Mouse (Mus musculus) small intestine, adult 2 months (tissue): Measurements from ENCODE around the gene Dennd4b. TPM values are rescaled to one million over a fixed set of nuclear protein-coding genes. Genes with fewer than 3 reads are reported as not detected.

Experiments used
- H3K27ac ChIP-seq: fragments of 200-500 bp; 2 replicates; pipeline ENCODE4 v1.5.1; 2012; ENCODE audit warnings: low read depth, low read length, control low read depth, inconsistent platforms; ENCODE audit not compliant: insufficient read depth
- H3K27me3 ChIP-seq: fragments of 200-500 bp; 2 replicates; pipeline ENCODE4 v1.6.1; 2012; ENCODE audit warnings: mild to moderate bottlenecking, moderate library complexity, low read length, inconsistent platforms; ENCODE audit not compliant: control insufficient read depth, insufficient read depth
- H3K36me3 ChIP-seq: fragments of 200-500 bp; 2 replicates; pipeline ENCODE4 v1.6.1; 2012; ENCODE audit warnings: mild to moderate bottlenecking, low read length, control low read depth, inconsistent platforms; ENCODE audit not compliant: control insufficient read depth, insufficient read depth
- H3K4me1 ChIP-seq: fragments of 200-500 bp; 2 replicates; pipeline ENCODE4 v1.6.1; 2012; ENCODE audit warnings: low read length, inconsistent platforms, mixed read lengths; ENCODE audit not compliant: control insufficient read depth, insufficient read depth, insufficient read length
- H3K4me3 ChIP-seq: fragments of 200-500 bp; 2 replicates; pipeline ENCODE4 v1.5.1; 2012; ENCODE audit warnings: low read depth, mild to moderate bottlenecking, control low read depth, inconsistent platforms, low read length, moderate library complexity
- CTCF ChIP-seq: fragments of 200-500 bp; IDR thresholded peaks from 2 replicates; pipeline ENCODE4 v1.5.1; 2012; ENCODE audit warnings: low read depth, mild to moderate bottlenecking, control low read depth, inconsistent platforms, low read length, moderate library complexity, mixed read lengths; ENCODE audit not compliant: insufficient replicate concordance, insufficient read length; ENCODE audit errors: extremely low read depth
- POLR2A ChIP-seq: fragments of 200-500 bp; IDR thresholded peaks from 2 replicates; pipeline ENCODE4 v1.6.1; 2012; ENCODE audit warnings: low read depth, mild to moderate bottlenecking, control low read depth, inconsistent platforms, low read length, moderate library complexity
- WGBS: fragments of 180-500 bp; shearing (Covaris S2); methylation state at CpG from one replicate; pipeline ENCODE4 v1.1.7; 2018; 5-methylcytosine and 5-hydroxymethylcytosine counted together
- polyA plus RNA-seq: library from polyadenylated mRNA; depleted of rRNA; stranded (reverse); fragments of >200 nt; gene quantifications from 2 replicates; pipeline ENCODE4 v1.2.3, GENCODE M21; 2012

Gene Dennd4b
- polyA plus RNA-seq, 1 experiment: 14.1 TPM

- Histone ChIP-seq H3K27me3 (no peaks in the 10 kb centered on the region), H3K36me3 (peaks cover 1% of the 10 kb centered on the region; the same call in 1 of the 2 replicates), H3K27ac (peak overlapping the region; percentile 53), H3K4me1 (peaks cover 3% of the 10 kb centered on the region), H3K4me3 (peak overlapping the region; percentile 76)
- TF ChIP-seq CTCF (no peak), POLR2A (no peak)
- WGBS: under 1% methylated on average over 28 of the region's 68 CpGs
Observed at GRCm38 (mm10) chr3:90293352-90294063, 28.5 kb downstream of the Dennd4b start.

- Histone ChIP-seq H3K36me3 (peaks cover 1% of the 10 kb centered on the region; the same call in 1 of the 2 replicates), H3K27me3 (no peaks in the 10 kb centered on the region), H3K27ac (peak overlapping the region; percentile 53), H3K4me3 (peak overlapping the region; percentile 76), H3K4me1 (peaks cover 3% of the 10 kb centered on the region)
- TF ChIP-seq CTCF: no peak
- TF ChIP-seq POLR2A: no peak
- 4% methylated on average over 11 of the region's 11 CpGs for WGBS
Observed at GRCm38 (mm10) chr3:90294064-90294440, 29.1 kb downstream of the Dennd4b start.

- WGBS: 52% methylated on average over 2 of the region's 2 CpGs
- no peak overlapping the region for H3K27ac ChIP-seq
- no peak overlapping the region for H3K4me3 ChIP-seq
- H3K4me1 ChIP-seq: peaks cover 3% of the 10 kb centered on the region
- TF ChIP-seq POLR2A (no peak), CTCF (no peak)
- H3K36me3 ChIP-seq: peaks cover 2% of the 10 kb centered on the region; the same call in 1 of the 2 replicates
- H3K27me3 ChIP-seq: no peaks in the 10 kb centered on the region
Observed at GRCm38 (mm10) chr3:90294651-90295050, 29.7 kb downstream of the Dennd4b start.

- WGBS: 55% methylated on average over 3 of the region's 3 CpGs
- H3K4me3 ChIP-seq: no peak overlapping the region
- no peak overlapping the region for H3K27ac ChIP-seq
- H3K36me3 ChIP-seq: no peaks in the 10 kb centered on the region; the same call in 1 of the 2 replicates
- no peaks in the 10 kb centered on the region for H3K27me3 ChIP-seq
- 0 out of 2 replicates have a peak, but pooled peaks cover 2% of the 10 kb centered on the region for H3K4me1 ChIP-seq
- no peak for TF ChIP-seq POLR2A
- no peak for TF ChIP-seq CTCF
Observed at GRCm38 (mm10) chr3:90305801-90306200, 40.8 kb downstream of the Dennd4b start.

GRCm38 (mm10) chr3:90309589-90309988 lies 44.6 kb downstream of the Dennd4b start:
- H3K4me3 ChIP-seq: no peak overlapping the region
- TF ChIP-seq CTCF (no peak), POLR2A (no peak)
- H3K27ac ChIP-seq: no peak overlapping the region
- H3K4me1 ChIP-seq: 0 out of 2 replicates have a peak, but pooled peaks cover 2% of the 10 kb centered on the region
- H3K36me3 ChIP-seq: peaks cover 1% of the 10 kb centered on the region; the same call in 1 of the 2 replicates
- H3K27me3 ChIP-seq: no peaks in the 10 kb centered on the region

- H3K27ac ChIP-seq: no peak overlapping the region
Observed at GRCm38 (mm10) chr3:90313367-90313766, 48.4 kb downstream of the Dennd4b start.

GRCm38 (mm10) chr3:90314241-90314640 lies 49.3 kb downstream of the Dennd4b start:
- no peak for TF ChIP-seq CTCF
- TF ChIP-seq POLR2A: no peak
- no peak overlapping the region for H3K4me3 ChIP-seq
- no peaks in the 10 kb centered on the region for H3K27me3 ChIP-seq
- no peak overlapping the region for H3K27ac ChIP-seq
- 0 out of 2 replicates have a peak, but pooled peaks cover 1% of the 10 kb centered on the region for H3K36me3 ChIP-seq
- H3K4me1 ChIP-seq: no peaks in the 10 kb centered on the region

More at GRCm38 (mm10) chr3:90313367-90313766, 48.4 kb downstream of the Dennd4b start:
- Histone ChIP-seq H3K27me3 (no peaks in the 10 kb centered on the region), H3K36me3 (0 out of 2 replicates have a peak, but pooled peaks cover 1% of the 10 kb centered on the region), H3K4me1 (no peaks in the 10 kb centered on the region), H3K4me3 (no peak overlapping the region)
- TF ChIP-seq CTCF (no peak), POLR2A (no peak)
